Mouse (Mus musculus) neural tube, embryonic 14.5 days (tissue): ENCODE data around the gene Nudt3. TPM values are rescaled to one million over a fixed set of nuclear protein-coding genes. Genes with fewer than 3 reads are reported as not detected.
A peak's percentile ranks its signal among the peaks of the same experiment; 100 is the strongest.

Source experiments
- ATAC-seq: fragments of 200-750 bp; cut with Nextera tagmentation; 2 replicates; pipeline ENCODE4 v1.8.0; 2017; ENCODE audit warnings: low read depth, mild to moderate bottlenecking, moderate TSS enrichment, moderate library complexity
- H3K27ac ChIP-seq: fragments of 300-500 bp; sonication (generic); 2 replicates; pipeline ENCODE4 v1.5.1; 2014; ENCODE audit warnings: low read depth, mild to moderate bottlenecking, control low read depth, low read length, moderate library complexity, mixed read lengths
- H3K27me3 ChIP-seq: fragments of 300-500 bp; sonication (generic); 2 replicates; pipeline ENCODE4 v1.6.1; 2014; ENCODE audit warnings: low read length; ENCODE audit not compliant: control insufficient read depth, insufficient read depth
- H3K36me3 ChIP-seq: fragments of 300-500 bp; sonication (generic); 2 replicates; pipeline ENCODE4 v1.6.1; 2014; ENCODE audit warnings: low read length, mixed read lengths; ENCODE audit not compliant: control insufficient read depth, insufficient read depth
- H3K4me1 ChIP-seq: fragments of 300-500 bp; sonication (generic); 2 replicates; pipeline ENCODE4 v1.6.1; 2014; ENCODE audit warnings: low read length; ENCODE audit not compliant: control insufficient read depth, insufficient read depth
- H3K4me2 ChIP-seq: fragments of 300-500 bp; sonication (generic); 2 replicates; pipeline ENCODE4 v1.6.1; 2014; ENCODE audit warnings: mild to moderate bottlenecking, low read depth, low read length, control low read depth
- H3K4me3 ChIP-seq: fragments of 300-500 bp; sonication (generic); 2 replicates; pipeline ENCODE4 v1.5.1; 2014; ENCODE audit warnings: low read depth, low read length, control low read depth, mixed read lengths
- H3K9ac ChIP-seq: fragments of 300-500 bp; sonication (generic); replicated peaks from 2 replicates; pipeline ENCODE4 v1.6.1; 2014; ENCODE audit warnings: low read depth, mild to moderate bottlenecking, control low read depth, low read length, mixed read lengths
- H3K9me3 ChIP-seq: fragments of 300-500 bp; sonication (generic); 2 replicates; pipeline ENCODE4 v1.6.1; 2016; ENCODE audit warnings: low read length; ENCODE audit not compliant: control insufficient read depth
- WGBS: fragments of 180-500 bp; shearing (Covaris S2); extraction: QIAGEN DNeasy Blood & Tissue Kit; methylation state at CpG from one replicate; pipeline ENCODE4 v1.1.7; 2014; 5-methylcytosine and 5-hydroxymethylcytosine counted together
- polyA plus RNA-seq: library from polyadenylated mRNA; unstranded; fragments of >200 nt; fragmentation: Nextera tagmentation; extraction: Ambion mirVana; gene quantifications from 2 replicates; pipeline ENCODE4 v1.2.1, GENCODE M21; 2014

Nudt3 gene
- polyA plus RNA-seq, 1 experiment from 2014 or later, result 125 TPM

DNA sequence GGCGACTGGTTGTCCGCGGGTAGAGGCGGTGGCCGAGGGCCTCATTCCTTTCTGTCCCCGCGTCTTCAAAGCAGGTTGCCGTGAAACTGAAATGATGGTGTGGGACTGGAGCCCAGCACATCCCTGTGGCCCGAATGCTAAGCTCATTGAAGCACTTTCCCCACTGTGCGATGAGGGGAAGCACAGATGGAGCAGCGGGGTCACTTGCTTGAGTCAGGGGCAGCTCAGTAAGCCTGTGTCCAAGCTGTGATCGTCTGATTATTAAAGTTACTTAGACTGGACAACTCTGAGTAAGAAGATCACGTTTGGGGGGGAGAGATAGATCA is 57.4 kb downstream of the Nudt3 start:
- peak; percentile 47 for ATAC-seq
- Histone ChIP-seq H3K4me2 (peak overlapping the region; percentile 80), H3K9me3 (no peaks in the 10 kb centered on the region), H3K9ac (peak overlapping the region; percentile 43), H3K27me3 (no peaks in the 10 kb centered on the region), H3K4me3 (peak overlapping the region; percentile 55), H3K27ac (peak overlapping the region; percentile 59; the same call in 1 of the 2 replicates), H3K36me3 (no peaks in the 10 kb centered on the region), H3K4me1 (peaks cover 14% of the 10 kb centered on the region)
- under 1% methylated on average over 13 of the region's 13 CpGs for WGBS

DNA sequence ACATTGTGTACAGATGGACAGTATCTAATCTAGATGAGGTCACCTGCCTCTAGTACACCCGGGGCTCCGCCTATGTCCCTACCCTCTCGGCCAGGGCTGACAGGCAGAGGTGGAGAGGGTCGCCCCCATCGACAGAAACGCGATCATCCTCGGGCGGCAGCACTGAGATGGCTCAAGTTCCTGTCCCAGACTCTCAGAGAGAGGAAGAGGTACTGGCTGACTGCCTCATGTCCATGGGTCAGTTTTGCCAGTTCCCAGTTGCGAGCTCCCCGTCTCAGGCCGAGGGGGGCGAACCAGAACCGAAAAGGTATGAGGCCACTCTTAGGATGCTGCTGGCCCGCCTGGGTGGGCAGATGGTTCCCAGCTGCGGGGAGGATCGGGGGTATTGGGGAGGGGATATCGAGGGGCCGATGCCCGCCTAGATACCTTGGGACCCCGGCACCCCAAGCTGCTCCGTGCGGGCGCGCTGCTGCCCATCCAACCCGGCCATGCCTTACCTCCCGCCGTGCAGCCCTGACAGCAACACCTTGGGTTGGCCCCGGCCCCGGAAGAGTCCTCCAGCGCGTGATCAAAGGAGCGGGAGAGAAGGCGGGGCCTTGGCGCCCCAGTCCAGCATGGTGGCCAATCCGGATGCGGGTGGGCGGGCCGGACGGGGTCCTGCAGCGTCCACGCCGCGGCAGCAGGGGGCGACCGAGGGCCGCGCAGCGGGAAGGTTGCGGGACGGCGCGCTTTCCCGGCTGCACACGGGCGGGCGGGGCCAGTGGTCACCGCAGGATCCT is 57.9 kb downstream of the Nudt3 start, which contains the start of gene AI413582:
Gene AI413582 (minus strand): TSS at position 594 of the 779 bp plus-strand sequence.
- H3K4me2 ChIP-seq, result peak within 1 kb of the TSS; percentile 80
- peak within 1 kb of the TSS; percentile 62 for H3K9ac ChIP-seq
- H3K27me3 ChIP-seq, result no peaks in the 10 kb centered on the region
- H3K27ac ChIP-seq, result peak within 1 kb of the TSS; percentile 60; the same call in 1 of the 2 replicates
- H3K4me3 ChIP-seq, result peak within 1 kb of the TSS; percentile 55
- H3K36me3 ChIP-seq, result no peaks in the 10 kb centered on the region
- no peaks in the 10 kb centered on the region for H3K9me3 ChIP-seq
- WGBS, result under 1% methylated on average over 55 of the region's 58 CpGs
- peaks cover 14% of the 10 kb centered on the region for H3K4me1 ChIP-seq
- peak; percentile 96 for ATAC-seq

GRCm38 (mm10) chr17:27564391-27565162 is 58.7 kb downstream of the Nudt3 start:
- WGBS, result 11% methylated on average over 20 of the region's 20 CpGs
- peaks cover 14% of the 10 kb centered on the region for H3K4me1 ChIP-seq
- H3K36me3 ChIP-seq, result no peaks in the 10 kb centered on the region
- H3K4me3 ChIP-seq, result peak overlapping the region; percentile 55
- H3K9ac ChIP-seq, result peak overlapping the region; percentile 62
- no peaks in the 10 kb centered on the region for H3K27me3 ChIP-seq
- H3K27ac ChIP-seq, result peak overlapping the region; percentile 60; the same call in 1 of the 2 replicates
- ATAC-seq, result no peak
- H3K9me3 ChIP-seq, result no peaks in the 10 kb centered on the region
- peak overlapping the region; percentile 80 for H3K4me2 ChIP-seq

DNA sequence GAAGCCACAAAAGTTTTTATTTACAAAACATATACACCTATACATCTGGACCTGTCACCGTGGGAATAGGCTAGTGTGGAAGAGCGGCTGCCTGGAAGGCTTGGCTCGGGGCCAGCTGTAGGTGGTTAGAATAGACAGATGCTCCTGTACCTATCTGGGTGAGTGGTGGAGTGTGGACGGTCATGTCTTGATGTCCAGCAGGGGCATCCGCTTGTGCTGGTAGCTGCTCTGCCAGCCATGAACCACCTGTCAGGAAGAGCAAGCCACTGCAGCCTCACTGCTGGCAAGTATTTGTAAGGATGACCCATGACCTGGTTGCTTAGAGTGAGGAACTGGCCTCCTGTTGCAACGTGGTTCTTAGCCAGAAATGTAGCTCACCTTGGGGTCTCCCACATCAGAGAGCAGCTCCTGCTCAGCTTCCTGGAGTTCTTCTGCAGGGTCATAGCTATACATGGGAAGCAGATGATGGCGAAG is 59.5 kb downstream of the Nudt3 start:
- ATAC-seq, result no peak
- Histone ChIP-seq H3K9me3 (no peaks in the 10 kb centered on the region), H3K27me3 (no peaks in the 10 kb centered on the region), H3K9ac (no peak overlapping the region; the same call in 1 of the 2 replicates), H3K4me2 (peak overlapping the region; percentile 80; the same call in 1 of the 2 replicates), H3K4me3 (no peak overlapping the region), H3K27ac (no peak overlapping the region), H3K4me1 (peaks cover 18% of the 10 kb centered on the region), H3K36me3 (no peaks in the 10 kb centered on the region)
- WGBS, result 41% methylated on average over 7 of the region's 7 CpGs

- Histone ChIP-seq H3K4me3 (no peak overlapping the region), H3K27ac (no peak overlapping the region), H3K36me3 (no peaks in the 10 kb centered on the region), H3K4me1 (peaks cover 32% of the 10 kb centered on the region), H3K4me2 (no peak overlapping the region), H3K9ac (no peak overlapping the region), H3K27me3 (no peaks in the 10 kb centered on the region; the same call in 1 of the 2 replicates), H3K9me3 (no peaks in the 10 kb centered on the region)
- WGBS, result 59% methylated on average over 9 of the region's 11 CpGs
- ATAC-seq, result no peak
Measured at GRCm38 (mm10) chr17:27561809-27562526, 61.3 kb downstream of the Nudt3 start.

DNA sequence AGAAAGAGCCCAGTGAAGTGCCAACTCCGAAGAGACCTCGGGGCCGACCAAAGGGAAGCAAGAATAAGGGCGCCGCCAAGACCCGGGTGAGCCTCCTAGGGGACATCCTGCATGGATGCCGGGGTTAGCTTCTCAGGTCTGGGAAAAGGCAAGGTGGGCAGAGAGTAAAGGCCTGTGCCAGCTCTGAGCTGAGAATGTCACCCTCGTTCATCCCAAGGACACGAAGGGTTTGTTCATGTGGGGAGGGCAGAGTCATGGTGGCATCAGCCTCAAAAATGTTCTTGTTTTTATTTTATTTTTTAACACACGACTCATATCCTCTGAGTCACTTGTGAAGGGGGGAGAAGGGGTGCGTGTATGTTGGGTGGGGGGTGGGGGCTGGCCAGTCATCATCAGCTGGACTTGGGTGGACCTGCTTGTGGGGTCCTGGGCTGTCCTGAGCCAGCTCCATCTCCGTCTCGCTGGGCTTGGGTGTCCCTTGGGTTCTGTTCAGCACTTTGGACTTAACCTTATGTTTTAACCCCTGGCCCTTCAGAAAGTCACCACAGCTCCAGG is 62.3 kb downstream of the Nudt3 start:
- Histone ChIP-seq H3K36me3 (no peaks in the 10 kb centered on the region), H3K9ac (no peak overlapping the region), H3K4me3 (no peak overlapping the region), H3K27me3 (peaks cover 3% of the 10 kb centered on the region; the same call in 1 of the 2 replicates), H3K4me1 (peaks cover 27% of the 10 kb centered on the region), H3K27ac (no peak overlapping the region), H3K9me3 (no peaks in the 10 kb centered on the region), H3K4me2 (no peak overlapping the region)
- no peak for ATAC-seq
- 88% methylated on average over 13 of the region's 13 CpGs for WGBS

- H3K9ac ChIP-seq, result no peak overlapping the region
- peak overlapping the region; percentile 2; the same call in 1 of the 2 replicates for H3K4me2 ChIP-seq
- H3K4me3 ChIP-seq, result no peak overlapping the region
- H3K27me3 ChIP-seq, result peaks cover 3% of the 10 kb centered on the region
- ATAC-seq, result no peak
- H3K9me3 ChIP-seq, result no peaks in the 10 kb centered on the region
- H3K36me3 ChIP-seq, result no peaks in the 10 kb centered on the region
- peaks cover 27% of the 10 kb centered on the region for H3K4me1 ChIP-seq
- WGBS, result 71% methylated on average over 9 of the region's 12 CpGs
- no peak overlapping the region for H3K27ac ChIP-seq
Measured at GRCm38 (mm10) chr17:27559596-27559995, 63.7 kb downstream of the Nudt3 start.

- H3K9ac ChIP-seq, result no peak overlapping the region
- H3K9me3 ChIP-seq, result no peaks in the 10 kb centered on the region
- peak overlapping the region; percentile 79; the same call in 1 of the 2 replicates for H3K4me2 ChIP-seq
- H3K4me1 ChIP-seq, result peaks cover 22% of the 10 kb centered on the region
- 9% methylated on average over 5 of the region's 5 CpGs for WGBS
- no peak overlapping the region for H3K27ac ChIP-seq
- no peaks in the 10 kb centered on the region for H3K36me3 ChIP-seq
- ATAC-seq, result no peak
- H3K27me3 ChIP-seq, result peaks cover 3% of the 10 kb centered on the region
- no peak overlapping the region for H3K4me3 ChIP-seq
Measured at GRCm38 (mm10) chr17:27558845-27559244, 64.5 kb downstream of the Nudt3 start.
